Mouse (Mus musculus) stomach, postnatal 0 days (tissue): ENCODE data around the gene Cerk.

Experiments used
- CTCF ChIP-seq: IDR thresholded peaks from 2 replicates; pipeline ENCODE4 v1.5.1; 2016; ENCODE audit warnings: antibody characterized with exemption, low read depth, mild to moderate bottlenecking, moderate library complexity
- EP300 ChIP-seq: optimal IDR thresholded peaks from 2 replicates; pipeline ENCODE3; 2016; ENCODE audit warnings: antibody characterized with exemption

DNA sequence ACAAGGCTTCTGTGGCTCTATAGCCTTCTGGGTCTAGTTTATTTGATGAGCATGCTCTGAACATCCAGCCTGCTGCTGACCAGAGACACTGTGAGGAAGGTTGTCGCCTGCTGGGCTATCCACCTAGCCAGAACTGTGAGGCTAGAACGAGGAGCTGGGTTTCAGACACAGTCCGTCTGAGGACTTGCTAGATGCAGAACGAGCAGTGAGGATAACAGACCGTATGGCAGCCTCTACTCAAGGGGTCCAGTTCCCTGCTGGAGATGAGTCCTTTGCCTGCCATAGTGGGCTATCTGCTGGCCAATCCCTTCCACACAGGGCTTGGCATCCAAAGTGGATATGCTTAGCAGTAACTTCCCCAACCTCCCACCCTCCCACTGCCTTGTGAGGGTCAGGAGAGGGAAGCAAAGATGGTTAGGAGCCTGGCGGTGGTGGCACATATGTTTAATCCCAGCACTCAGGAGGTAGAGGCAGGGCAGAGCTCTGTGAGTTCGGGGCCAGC is 17.4 kb upstream of the Cerk start:
- TF ChIP-seq EP300 = no peak
- TF ChIP-seq CTCF = no peak
